Mouse (Mus musculus): Measurements from ENCODE around the gene Rnf157. TPM values are rescaled to one million over a fixed set of nuclear protein-coding genes. Genes with fewer than 3 reads are reported as not detected.

Rnf157 gene
- polyA plus RNA-seq (2012; rRNA removed) (20.1 and 23.2 TPM in 2 replicates), polyA plus RNA-seq (2014; fragmentation: Nextera tagmentation; extraction: Ambion mirVana) (17.3 and 19.7 TPM in 2 replicates)

- no peaks in the 10 kb centered on the region for H3K27me3 ChIP-seq (ENCODE audit: control insufficient read depth, insufficient read depth, low read length)
- H3K4me2 ChIP-seq (replicated peaks; ENCODE audit: low read depth, low read length, severe bottlenecking), result peak within 1 kb of the TSS; percentile 100
- no peaks in the 10 kb centered on the region for H3K9me3 ChIP-seq (ENCODE audit: control insufficient read depth, low read length)
- H3K4me3 ChIP-seq (replicated peaks; ENCODE audit: low read length), result peak within 1 kb of the TSS; percentile 78
- WGBS, result 2% methylated on average over 58 of the region's 82 CpGs
- 0 out of 2 replicates have a peak, but pooled peaks have one; percentile 48 for TF ChIP-seq POLR2A (IDR thresholded peaks at IDR 0.05; ENCODE audit: borderline replicate concordance, extremely low read depth, insufficient read depth, insufficient read length)
- DNase-seq (ENCODE audit: low spot score) (peak; percentile 78), ATAC-seq (ENCODE audit: low FRiP score, low read depth) (peak; percentile 97)
- H3K27ac ChIP-seq (replicated peaks; ENCODE audit: low read depth, low read length), result peak within 1 kb of the TSS; percentile 58; the same call in 1 of the 2 replicates
- peak within 1 kb of the TSS; percentile 83 for H3K9ac ChIP-seq (ENCODE audit: low read depth, low read length, severe bottlenecking)
- H3K4me1 ChIP-seq (ENCODE audit: control insufficient read depth, insufficient read depth, low read length), result peaks cover 17% of the 10 kb centered on the region
- H3K36me3 ChIP-seq (ENCODE audit: control insufficient read depth, insufficient read depth, low read length), result no peaks in the 10 kb centered on the region
Measured at GRCm38 (mm10) chr11:116412904-116413630, at the start of gene Rnf157. TSS of gene Rnf157 (minus strand) at chr11:116413032.

GRCm38 (mm10) chr11:116459786-116460185, 47.0 kb upstream of the Rnf157 start:
- Histone ChIP-seq H3K27me3 (ENCODE audit: control insufficient read depth, insufficient read depth, low read length) (no peaks in the 10 kb centered on the region), H3K36me3 (ENCODE audit: control insufficient read depth, insufficient read depth, low read length) (no peaks in the 10 kb centered on the region), H3K9me3 (ENCODE audit: control insufficient read depth, low read length) (no peaks in the 10 kb centered on the region), H3K27ac (replicated peaks; ENCODE audit: low read depth, low read length) (no peak overlapping the region), H3K4me2 (replicated peaks; ENCODE audit: low read depth, low read length, severe bottlenecking) (no peak overlapping the region), H3K9ac (ENCODE audit: low read depth, low read length, severe bottlenecking) (no peak overlapping the region), H3K4me1 (ENCODE audit: control insufficient read depth, insufficient read depth, low read length) (peaks cover 3% of the 10 kb centered on the region; the same call in 1 of the 2 replicates), H3K4me3 (replicated peaks; ENCODE audit: low read length) (no peak overlapping the region)
- ATAC-seq (ENCODE audit: low FRiP score, low read depth) (no peak), DNase-seq (ENCODE audit: low spot score) (no peak)
- TF ChIP-seq POLR2A (IDR thresholded peaks at IDR 0.05; ENCODE audit: borderline replicate concordance, extremely low read depth, insufficient read depth, insufficient read length), result no peak
- 68% methylated on average over 4 of the region's 4 CpGs for WGBS

DNA sequence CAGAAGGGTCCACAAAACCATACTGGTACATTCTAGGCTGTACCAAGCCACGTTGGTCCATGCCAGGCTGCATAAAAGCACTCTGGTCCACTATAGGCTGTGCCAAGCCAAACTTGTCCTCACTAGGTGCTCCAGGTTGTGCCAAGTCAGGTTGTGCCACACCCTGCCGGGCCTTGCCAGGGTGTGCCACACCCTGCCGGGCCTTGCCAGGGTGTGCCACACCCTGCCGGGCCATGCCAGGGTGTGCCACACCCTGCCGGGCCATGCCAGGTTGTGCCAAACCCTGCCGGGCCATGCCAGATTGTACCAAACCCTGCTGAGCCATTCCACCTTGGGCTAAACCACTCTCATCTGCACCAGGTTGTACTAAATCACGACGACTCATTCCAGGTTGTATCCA, 43.4 kb upstream of the Rnf157 start:
- Histone ChIP-seq H3K4me2 (replicated peaks; ENCODE audit: low read depth, low read length, severe bottlenecking) (no peak overlapping the region), H3K27me3 (ENCODE audit: control insufficient read depth, insufficient read depth, low read length) (no peaks in the 10 kb centered on the region), H3K9ac (ENCODE audit: low read depth, low read length, severe bottlenecking) (no peak overlapping the region), H3K27ac (replicated peaks; ENCODE audit: low read depth, low read length) (no peak overlapping the region), H3K36me3 (ENCODE audit: control insufficient read depth, insufficient read depth, low read length) (no peaks in the 10 kb centered on the region), H3K4me3 (replicated peaks; ENCODE audit: low read length) (no peak overlapping the region), H3K4me1 (ENCODE audit: control insufficient read depth, insufficient read depth, low read length) (no peaks in the 10 kb centered on the region), H3K9me3 (ENCODE audit: control insufficient read depth, low read length) (no peaks in the 10 kb centered on the region)
- DNase-seq (ENCODE audit: low spot score) (no peak), ATAC-seq (ENCODE audit: low FRiP score, low read depth) (no peak)
- no peak for TF ChIP-seq POLR2A (IDR thresholded peaks at IDR 0.05; ENCODE audit: borderline replicate concordance, extremely low read depth, insufficient read depth, insufficient read length)
- WGBS, result 87% methylated on average over 6 of the region's 8 CpGs

- no peak for TF ChIP-seq POLR2A (IDR thresholded peaks at IDR 0.05; ENCODE audit: borderline replicate concordance, extremely low read depth, insufficient read depth, insufficient read length)
- Histone ChIP-seq H3K27me3 (ENCODE audit: control insufficient read depth, insufficient read depth, low read length) (no peaks in the 10 kb centered on the region), H3K4me3 (replicated peaks; ENCODE audit: low read length) (no peak overlapping the region), H3K9me3 (ENCODE audit: control insufficient read depth, low read length) (no peaks in the 10 kb centered on the region), H3K4me2 (replicated peaks; ENCODE audit: low read depth, low read length, severe bottlenecking) (no peak overlapping the region), H3K36me3 (ENCODE audit: control insufficient read depth, insufficient read depth, low read length) (no peaks in the 10 kb centered on the region), H3K27ac (replicated peaks; ENCODE audit: low read depth, low read length) (no peak overlapping the region), H3K9ac (ENCODE audit: low read depth, low read length, severe bottlenecking) (no peak overlapping the region), H3K4me1 (ENCODE audit: control insufficient read depth, insufficient read depth, low read length) (no peaks in the 10 kb centered on the region)
- DNase-seq (ENCODE audit: low spot score) (no peak), ATAC-seq (ENCODE audit: low FRiP score, low read depth) (no peak)
- 97% methylated on average over 10 of the region's 10 CpGs for WGBS
Measured at GRCm38 (mm10) chr11:116453889-116454288, 41.1 kb upstream of the Rnf157 start.

- Histone ChIP-seq H3K4me1 (ENCODE audit: control insufficient read depth, insufficient read depth, low read length) (no peaks in the 10 kb centered on the region), H3K9ac (ENCODE audit: low read depth, low read length, severe bottlenecking) (no peak overlapping the region), H3K9me3 (ENCODE audit: control insufficient read depth, low read length) (no peaks in the 10 kb centered on the region), H3K36me3 (ENCODE audit: control insufficient read depth, insufficient read depth, low read length) (no peaks in the 10 kb centered on the region), H3K27me3 (ENCODE audit: control insufficient read depth, insufficient read depth, low read length) (peaks cover 11% of the 10 kb centered on the region), H3K27ac (replicated peaks; ENCODE audit: low read depth, low read length) (no peak overlapping the region), H3K4me2 (replicated peaks; ENCODE audit: low read depth, low read length, severe bottlenecking) (no peak overlapping the region), H3K4me3 (replicated peaks; ENCODE audit: low read length) (no peak overlapping the region)
- DNase-seq (ENCODE audit: low spot score) (no peak), ATAC-seq (ENCODE audit: low FRiP score, low read depth) (no peak)
- 91% methylated on average over 3 of the region's 3 CpGs for WGBS
- TF ChIP-seq POLR2A (IDR thresholded peaks at IDR 0.05; ENCODE audit: borderline replicate concordance, extremely low read depth, insufficient read depth, insufficient read length), result no peak
Measured at GRCm38 (mm10) chr11:116449341-116449740, 36.5 kb upstream of the Rnf157 start.
